Mouse (Mus musculus) ES-Bruce4 (cell line): Measurements from ENCODE around the gene Tgfbr3l. TPM values are rescaled to one million over a fixed set of nuclear protein-coding genes. Genes with fewer than 3 reads are reported as not detected.
A peak's percentile ranks its signal among the peaks of the same experiment; 100 is the strongest.

Experiments
- H3K27ac ChIP-seq: 2 replicates; pipeline ENCODE4 v1.5.1; 2012; ENCODE audit warnings: low read length, inconsistent platforms; ENCODE audit not compliant: insufficient read depth
- H3K27me3 ChIP-seq: 2 replicates; pipeline ENCODE4 v1.6.1; 2012; ENCODE audit warnings: mild to moderate bottlenecking, low read length, inconsistent platforms; ENCODE audit not compliant: control insufficient read depth, poor library complexity, insufficient read depth, severe bottlenecking
- H3K36me3 ChIP-seq: 2 replicates; pipeline ENCODE4 v1.6.1; 2012; ENCODE audit warnings: inconsistent platforms, mild to moderate bottlenecking, low read length, moderate library complexity; ENCODE audit not compliant: control insufficient read depth, poor library complexity, insufficient read depth, severe bottlenecking
- H3K4me1 ChIP-seq: one replicate; pipeline ENCODE4 v1.8.1; 2011; ENCODE audit warnings: low read length; ENCODE audit not compliant: control insufficient read depth, insufficient read depth
- H3K4me3 ChIP-seq: 2 replicates; pipeline ENCODE4 v1.5.1; 2011; ENCODE audit warnings: low read depth, mild to moderate bottlenecking, low read length
- H3K9ac ChIP-seq: 2 replicates; pipeline ENCODE4 v1.6.1; 2012; ENCODE audit warnings: low read depth, mild to moderate bottlenecking, inconsistent platforms; ENCODE audit not compliant: poor library complexity, severe bottlenecking
- H3K9me3 ChIP-seq: replicated peaks from 2 replicates; pipeline ENCODE4 v1.6.1; 2012; ENCODE audit warnings: mild to moderate bottlenecking, low read length, inconsistent platforms; ENCODE audit not compliant: control insufficient read depth, poor library complexity, insufficient read depth, severe bottlenecking
- CTCF ChIP-seq: IDR thresholded peaks from one replicate; pipeline ENCODE4 v1.8.1; 2011; ENCODE audit warnings: low read depth, low read length
- EP300 ChIP-seq: IDR thresholded peaks from 2 replicates; pipeline ENCODE4 v1.6.1; 2011; ENCODE audit warnings: low read depth, low read length; ENCODE audit not compliant: insufficient read depth
- POLR2A ChIP-seq: IDR thresholded peaks from one replicate; pipeline ENCODE4 v1.8.1; 2011; ENCODE audit warnings: low read length; ENCODE audit not compliant: insufficient read depth
- polyA plus RNA-seq: library from polyadenylated mRNA; stranded (reverse); fragments of >200 nt; gene quantifications from 2 replicates; pipeline ENCODE4 v1.2.4, GENCODE M21; 2011; ENCODE audit warnings: low read depth; ENCODE audit not compliant: missing spikeins, insufficient read depth, insufficient read length

Tgfbr3l gene
- 4.2 and 5.6 TPM in 2 replicates for polyA plus RNA-seq

DNA sequence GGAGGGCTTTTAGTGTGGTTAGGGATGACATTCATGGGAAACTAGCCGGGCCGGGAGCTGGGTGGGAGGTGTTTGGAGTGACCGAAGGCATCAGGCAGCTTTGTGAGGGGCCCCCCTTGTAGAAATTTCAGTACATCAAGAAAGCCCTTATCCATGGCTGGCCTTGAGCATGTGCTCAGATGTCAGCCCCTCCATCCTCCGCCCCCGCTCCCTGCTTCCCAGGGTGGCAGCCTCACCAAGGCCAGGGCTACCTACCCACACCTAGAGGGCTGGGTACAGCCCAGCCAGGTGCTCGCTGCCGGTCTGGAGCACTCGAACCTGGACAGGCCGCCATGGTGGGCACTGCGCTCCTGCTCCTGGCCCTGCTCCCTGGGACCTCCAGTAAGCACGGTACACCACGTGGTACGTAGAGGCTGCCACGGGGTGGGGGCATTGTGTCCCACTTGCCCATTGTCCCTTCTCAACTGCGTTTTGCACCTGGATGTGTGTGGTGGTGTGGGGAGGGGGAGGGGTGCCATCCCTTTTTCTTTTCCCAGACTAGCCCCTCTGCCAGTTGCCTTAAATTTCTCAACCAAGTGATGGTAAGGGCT is at the start of gene Tgfbr3l:
Gene Tgfbr3l, plus strand, starts transcription at position 264 of the 590 bp plus-strand sequence.
- H3K4me1 ChIP-seq, result no peaks in the 10 kb centered on the region
- H3K27me3 ChIP-seq, result no peaks in the 10 kb centered on the region
- H3K27ac ChIP-seq, result no peak within 1 kb of the TSS
- no peak for TF ChIP-seq CTCF
- peak within 1 kb of the TSS; percentile 9; the same call in 1 of the 2 replicates for H3K4me3 ChIP-seq
- H3K9ac ChIP-seq, result peak within 1 kb of the TSS; percentile 30
- no peaks in the 10 kb centered on the region for H3K9me3 ChIP-seq
- peaks cover 30% of the 10 kb centered on the region for H3K36me3 ChIP-seq

DNA sequence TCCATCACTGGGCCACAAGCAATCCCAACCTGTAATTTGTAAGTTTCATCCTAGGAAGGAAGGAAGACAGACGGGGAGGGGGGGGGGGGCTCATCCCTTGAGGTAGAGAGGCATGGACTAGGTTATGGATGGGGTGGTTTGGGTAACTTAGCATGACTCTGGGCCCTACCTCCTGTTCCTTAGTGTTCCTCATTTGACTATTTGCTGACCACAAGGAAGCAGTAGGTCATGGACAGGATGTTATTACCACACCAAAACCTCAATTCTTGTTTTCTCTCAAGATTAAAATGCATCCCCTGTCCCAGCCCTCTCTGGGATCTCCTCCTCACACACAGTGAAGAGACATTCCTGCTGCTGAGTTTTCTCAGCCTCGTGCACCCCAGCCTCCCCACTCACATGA is 46.7 kb upstream of the Tgfbr3l start:
- H3K9me3 ChIP-seq, result no peaks in the 10 kb centered on the region
- H3K36me3 ChIP-seq, result no peaks in the 10 kb centered on the region
- H3K9ac ChIP-seq, result no peak overlapping the region
- H3K4me3 ChIP-seq, result no peak overlapping the region
- H3K27me3 ChIP-seq, result no peaks in the 10 kb centered on the region
- H3K4me1 ChIP-seq, result peaks cover 2% of the 10 kb centered on the region
- no peak overlapping the region for H3K27ac ChIP-seq
- TF ChIP-seq EP300 (no peak), CTCF (no peak), POLR2A (no peak)

DNA sequence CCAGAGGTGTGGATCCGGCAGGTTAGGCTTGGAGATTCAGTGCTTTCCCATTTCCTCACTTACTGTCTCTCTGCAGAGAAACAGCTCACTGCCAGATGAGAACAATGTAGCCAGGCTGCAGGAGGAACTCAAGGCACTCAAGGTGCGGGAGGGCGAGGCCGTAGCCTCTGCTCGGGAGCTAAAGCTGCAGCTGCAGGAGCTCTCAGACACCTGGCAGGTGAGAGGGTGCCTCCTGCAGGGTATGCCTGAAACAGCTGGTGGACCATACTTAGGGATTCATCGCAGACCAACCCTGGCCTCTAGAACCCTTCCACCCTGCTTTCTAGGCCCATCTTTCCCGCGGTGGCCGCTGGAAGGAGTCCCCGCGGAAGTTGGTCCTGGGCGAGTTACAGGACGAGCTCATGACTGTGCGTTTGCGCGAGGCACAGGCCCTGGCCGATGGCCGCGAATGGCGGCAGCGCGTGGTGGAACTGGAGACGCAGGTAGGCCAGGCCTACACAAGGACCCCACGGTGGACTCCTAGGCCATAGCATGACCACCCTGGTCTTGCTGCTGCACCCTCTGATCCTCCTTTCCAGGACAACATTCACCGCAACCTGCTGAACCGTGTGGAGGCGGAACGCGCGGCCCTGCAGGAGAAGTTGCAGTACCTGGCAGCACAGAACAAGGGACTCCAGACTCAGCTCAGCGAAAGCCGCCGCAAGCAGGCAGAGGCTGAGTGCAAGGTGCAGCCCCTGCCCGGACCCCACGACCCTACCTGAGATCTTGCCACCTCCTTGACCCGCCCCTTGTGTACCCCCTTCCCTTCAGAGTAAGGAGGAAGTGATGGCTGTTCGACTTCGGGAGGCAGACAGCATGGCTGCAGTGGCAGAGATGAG is 42.5 kb upstream of the Tgfbr3l start:
- peak overlapping the region; percentile 65 for H3K4me3 ChIP-seq
- no peaks in the 10 kb centered on the region for H3K36me3 ChIP-seq
- no peaks in the 10 kb centered on the region; the same call in 1 of the 2 replicates for H3K27me3 ChIP-seq
- peak overlapping the region; percentile 47 for H3K9ac ChIP-seq
- H3K4me1 ChIP-seq, result peaks cover 2% of the 10 kb centered on the region
- H3K27ac ChIP-seq, result no peak overlapping the region
- no peaks in the 10 kb centered on the region for H3K9me3 ChIP-seq
- 0 out of 2 replicates have a peak, but pooled peaks have one; percentile 49 for TF ChIP-seq EP300
- TF ChIP-seq POLR2A, result no peak
- TF ChIP-seq CTCF, result peak; percentile 54

DNA sequence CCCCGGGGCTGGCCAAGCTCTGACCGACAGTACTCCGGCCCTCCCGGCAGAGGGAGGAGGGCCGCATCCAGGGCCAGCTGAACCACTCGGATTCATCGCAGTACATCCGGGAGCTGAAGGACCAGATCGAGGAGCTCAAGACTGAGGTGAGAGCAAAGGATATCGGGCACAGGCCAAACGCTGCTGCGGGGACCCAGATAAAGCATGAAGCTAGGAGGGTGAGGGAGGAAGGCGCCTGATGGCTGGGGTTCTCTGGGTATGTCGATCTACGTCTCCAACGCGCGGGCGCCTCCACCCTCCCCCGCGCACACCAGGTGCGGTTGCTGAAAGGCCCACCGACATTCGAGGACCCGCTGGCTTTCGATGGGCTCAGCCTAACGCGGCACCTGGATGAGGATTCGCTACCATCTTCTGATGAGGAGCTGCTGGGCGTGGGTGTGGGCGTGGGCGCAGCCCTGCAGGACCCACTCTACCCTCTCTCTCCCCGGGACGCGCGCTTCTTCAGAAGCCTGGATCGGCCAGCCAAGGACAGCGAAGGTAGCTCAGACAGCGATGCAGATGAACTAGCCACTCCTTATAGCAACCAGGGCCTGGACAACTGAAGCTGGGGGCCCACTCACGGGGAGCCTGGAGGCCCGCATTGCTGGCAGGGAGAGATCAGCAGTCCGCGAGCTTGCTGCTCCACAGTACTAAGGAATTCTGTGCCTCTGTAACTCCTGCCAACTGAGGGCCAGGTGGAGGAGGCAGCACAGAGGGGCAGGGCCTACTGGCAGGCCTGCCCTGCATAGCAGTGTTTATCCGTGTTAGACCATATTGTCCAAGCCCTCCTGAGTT is 41.6 kb upstream of the Tgfbr3l start:
- H3K9me3 ChIP-seq, result no peaks in the 10 kb centered on the region
- H3K4me3 ChIP-seq, result peak overlapping the region; percentile 65
- peaks cover 2% of the 10 kb centered on the region for H3K4me1 ChIP-seq
- H3K27ac ChIP-seq, result no peak overlapping the region
- H3K9ac ChIP-seq, result peak overlapping the region; percentile 47
- H3K27me3 ChIP-seq, result no peaks in the 10 kb centered on the region; the same call in 1 of the 2 replicates
- no peaks in the 10 kb centered on the region for H3K36me3 ChIP-seq
- TF ChIP-seq CTCF (no peak), POLR2A (no peak), EP300 (no peak)

DNA sequence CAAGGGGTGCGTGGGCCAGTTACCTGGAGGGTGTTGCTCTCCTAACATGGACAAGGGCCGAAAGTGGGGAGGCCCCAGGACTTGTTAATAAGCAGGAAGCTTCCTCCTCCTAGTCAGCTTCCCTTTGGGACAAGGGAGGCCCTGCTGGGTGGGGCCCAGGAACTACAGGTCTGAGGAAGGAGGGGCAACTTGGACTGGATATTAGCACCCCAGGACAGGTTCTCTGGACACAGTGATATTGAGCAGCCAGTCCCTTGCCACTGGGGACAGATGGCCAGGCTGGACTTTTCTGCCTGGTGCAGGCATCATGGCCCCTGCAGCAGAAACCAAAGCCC is 41.0 kb upstream of the Tgfbr3l start:
- Histone ChIP-seq H3K9me3 (no peaks in the 10 kb centered on the region), H3K9ac (peak overlapping the region; percentile 47; the same call in 1 of the 2 replicates), H3K36me3 (no peaks in the 10 kb centered on the region), H3K4me3 (0 out of 2 replicates have a peak overlapping the region, but pooled peaks have one; percentile 3), H3K27ac (no peak overlapping the region), H3K4me1 (peaks cover 2% of the 10 kb centered on the region), H3K27me3 (no peaks in the 10 kb centered on the region; the same call in 1 of the 2 replicates)
- TF ChIP-seq CTCF, result no peak
- TF ChIP-seq POLR2A, result no peak
- no peak for TF ChIP-seq EP300
